Mouse (Mus musculus) adrenal gland (tissue): ENCODE measurements at regions not wholly inside any gene's neighbourhood (a gene's known extent, or its start where the extent isn't known, plus 50 kb on each side); places are given as distances from the start of the nearest gene placed in this dataset.

Experiments used
- intact Hi-C: fragments of 180-260 bp; cut with DNase I; formaldehyde crosslinking; loops from one replicate; pipeline ENCODE4 v1.15.1; 2025

DNA sequence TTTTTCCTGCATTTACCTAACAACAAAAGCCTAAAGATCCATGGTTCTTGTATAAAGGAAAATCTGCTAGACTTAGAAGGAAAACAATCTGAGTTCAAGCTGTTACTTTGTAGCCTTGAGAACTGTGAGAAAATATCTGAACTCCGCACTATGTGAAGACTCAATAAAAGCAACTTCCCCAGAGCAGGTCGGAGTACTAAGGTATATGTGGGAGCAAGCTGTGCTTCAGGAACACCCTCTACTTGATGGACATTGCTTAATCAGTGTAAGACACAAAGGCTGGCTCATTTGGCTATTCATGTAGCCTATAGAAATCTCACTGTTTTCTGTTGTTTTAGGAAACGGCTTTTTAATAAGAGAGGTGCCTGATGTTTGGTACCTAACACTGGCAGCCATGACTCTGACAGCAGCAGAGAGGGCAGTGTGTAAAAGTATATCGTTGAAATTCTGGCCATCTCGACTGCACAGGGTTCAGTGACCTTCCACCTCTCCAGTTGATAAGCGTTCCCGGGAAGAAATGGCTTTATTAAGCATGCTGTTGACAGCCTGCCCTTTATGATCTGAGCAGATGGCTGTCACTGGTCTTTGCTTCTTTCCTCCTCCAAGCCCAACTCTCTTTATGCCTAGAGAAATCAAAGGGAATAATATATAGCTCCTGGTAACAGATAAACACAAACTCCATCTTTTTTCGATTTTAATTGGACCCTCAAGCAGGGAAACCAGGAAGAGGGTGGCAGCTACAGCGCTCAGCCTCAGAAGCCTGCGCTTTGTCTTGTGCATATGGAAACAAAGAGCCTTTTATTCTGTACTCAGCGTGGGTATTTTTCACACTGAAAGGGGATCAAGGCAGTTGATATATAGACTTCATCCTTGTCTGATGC, 443.7 kb upstream of the Sel1l start:
- intact Hi-C loops, result no loop called here

DNA sequence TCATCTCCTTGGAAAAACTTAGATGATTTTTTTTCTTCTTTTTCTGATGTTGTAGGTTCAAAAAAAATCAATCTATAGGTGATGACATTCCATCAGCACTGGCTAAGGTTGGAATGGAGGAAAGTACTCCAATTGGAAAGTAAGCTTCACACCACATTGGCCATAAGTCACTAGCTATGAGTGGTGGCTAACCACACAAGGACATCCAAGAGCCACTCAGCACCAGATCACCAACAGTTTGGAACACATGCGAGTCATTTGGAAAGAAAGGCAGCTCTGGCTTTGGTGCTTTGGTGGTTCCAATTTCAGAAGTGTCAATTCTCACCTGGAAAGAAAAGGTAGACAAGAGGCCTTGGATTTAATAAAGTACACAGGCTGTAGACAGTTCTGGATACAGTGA, 442.5 kb upstream of the Sel1l start:
- intact Hi-C loops, result no loop called here

- intact Hi-C loops, result no loop called here
Observed at GRCm38 (mm10) chr12:92285511-92285910, 436.6 kb upstream of the Sel1l start.

DNA sequence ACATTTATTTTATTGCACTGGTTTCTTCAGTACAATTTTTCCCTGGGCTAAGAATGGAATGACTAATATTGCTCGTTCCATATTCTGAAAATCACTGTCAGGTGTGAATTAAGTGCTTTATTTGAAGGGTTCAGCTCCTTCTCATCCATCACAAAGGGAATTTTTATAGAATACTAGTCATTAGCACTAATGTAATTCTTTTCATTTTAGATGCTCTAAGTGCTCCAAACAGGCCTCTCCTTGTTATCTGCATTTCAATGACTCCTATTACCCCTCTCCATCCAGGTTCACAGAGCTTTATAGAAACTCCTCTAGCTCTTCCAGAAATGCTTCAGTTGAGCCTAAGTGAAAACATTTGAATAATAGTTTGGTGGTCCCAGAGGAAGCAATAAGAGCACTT, 431.5 kb upstream of the Sel1l start:
- intact Hi-C loops, result no loop called here

DNA sequence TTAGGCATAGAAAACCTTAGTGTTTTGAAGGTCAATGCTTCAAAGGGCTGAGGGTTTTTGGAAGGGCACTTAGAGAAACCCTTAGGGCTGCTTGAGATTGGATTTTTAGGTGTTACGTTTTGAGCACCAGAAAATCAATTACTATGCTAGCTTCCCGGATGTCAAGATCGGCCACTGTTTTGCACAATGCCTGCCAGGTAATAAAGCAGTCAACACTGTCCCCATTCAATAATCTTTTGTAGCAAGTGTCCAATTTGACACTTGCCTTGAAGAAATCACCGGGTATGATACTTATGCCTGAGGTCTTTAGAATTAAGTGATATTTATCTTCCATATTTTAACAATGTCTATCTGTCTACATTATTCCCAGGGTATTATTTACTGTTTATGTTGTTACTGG, 403.0 kb upstream of the Sel1l start:
- intact Hi-C loops, result no loop called here

DNA sequence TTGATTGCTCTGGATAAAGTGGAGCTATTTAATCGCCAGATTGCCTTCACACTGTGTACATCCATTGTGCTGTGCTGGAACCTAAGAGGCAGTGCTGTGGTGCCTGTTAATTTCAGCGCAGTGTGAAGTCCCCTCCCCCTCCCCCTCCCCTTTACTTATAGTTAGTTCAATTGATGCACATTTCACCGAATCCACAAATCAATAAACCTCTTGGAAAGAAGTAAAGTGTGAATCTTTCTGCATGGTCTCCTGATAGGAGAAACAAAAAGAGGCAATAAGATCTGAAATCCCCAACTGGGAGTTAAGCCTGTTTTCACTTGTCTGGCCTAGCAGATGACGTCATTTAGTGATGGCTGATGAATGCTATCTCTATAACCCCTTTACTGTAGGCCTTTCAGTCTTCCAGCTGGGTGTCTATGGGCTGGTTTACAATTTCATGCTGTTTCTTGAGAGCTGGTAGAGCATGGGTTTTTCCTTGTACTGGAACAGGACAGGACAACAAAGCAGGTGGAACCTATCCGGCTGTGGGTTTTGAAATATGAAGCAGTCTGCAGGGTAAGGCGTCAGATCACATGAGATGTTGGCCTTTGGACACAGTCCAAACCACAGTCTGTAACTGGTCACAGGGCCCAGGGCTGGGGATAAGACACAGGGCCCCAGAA, 398.0 kb upstream of the Sel1l start:
- intact Hi-C loops, result no loop called here

DNA sequence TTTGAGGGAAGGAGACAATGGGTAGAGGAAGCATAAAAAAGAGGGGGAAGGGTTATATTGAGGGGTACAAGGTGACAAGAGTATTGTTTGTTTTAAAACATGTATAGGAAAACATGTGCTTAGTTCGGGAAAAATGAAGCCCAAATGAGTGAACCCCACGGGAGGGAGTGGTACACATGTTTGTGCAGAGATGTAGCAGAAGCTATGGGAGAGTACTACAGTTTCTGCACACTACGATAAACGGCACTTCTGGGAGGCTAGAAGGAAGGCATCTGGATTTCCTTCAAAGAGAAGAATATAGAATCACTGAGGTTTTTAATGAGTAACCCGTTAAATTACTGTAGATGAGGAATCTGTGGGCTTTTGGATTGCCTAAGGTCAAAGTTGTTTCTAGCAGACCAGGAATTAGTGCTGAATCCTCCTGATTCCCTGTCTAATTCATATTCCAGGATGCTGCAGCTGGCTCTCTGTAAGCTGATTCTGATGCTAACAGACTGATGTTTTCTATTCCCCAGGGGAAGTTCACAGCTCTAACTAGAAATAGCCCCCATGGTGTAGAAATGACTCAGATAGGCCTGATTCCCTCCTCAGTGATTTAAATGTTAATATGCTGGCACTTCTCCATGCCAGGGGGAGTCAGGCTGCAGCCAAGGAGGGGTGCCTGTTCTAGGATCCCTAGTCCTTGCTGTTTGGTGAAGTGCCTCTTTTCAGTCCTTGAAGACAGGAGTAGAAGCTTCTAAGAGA, 391.2 kb upstream of the Sel1l start:
- intact Hi-C loops, result no loop called here

DNA sequence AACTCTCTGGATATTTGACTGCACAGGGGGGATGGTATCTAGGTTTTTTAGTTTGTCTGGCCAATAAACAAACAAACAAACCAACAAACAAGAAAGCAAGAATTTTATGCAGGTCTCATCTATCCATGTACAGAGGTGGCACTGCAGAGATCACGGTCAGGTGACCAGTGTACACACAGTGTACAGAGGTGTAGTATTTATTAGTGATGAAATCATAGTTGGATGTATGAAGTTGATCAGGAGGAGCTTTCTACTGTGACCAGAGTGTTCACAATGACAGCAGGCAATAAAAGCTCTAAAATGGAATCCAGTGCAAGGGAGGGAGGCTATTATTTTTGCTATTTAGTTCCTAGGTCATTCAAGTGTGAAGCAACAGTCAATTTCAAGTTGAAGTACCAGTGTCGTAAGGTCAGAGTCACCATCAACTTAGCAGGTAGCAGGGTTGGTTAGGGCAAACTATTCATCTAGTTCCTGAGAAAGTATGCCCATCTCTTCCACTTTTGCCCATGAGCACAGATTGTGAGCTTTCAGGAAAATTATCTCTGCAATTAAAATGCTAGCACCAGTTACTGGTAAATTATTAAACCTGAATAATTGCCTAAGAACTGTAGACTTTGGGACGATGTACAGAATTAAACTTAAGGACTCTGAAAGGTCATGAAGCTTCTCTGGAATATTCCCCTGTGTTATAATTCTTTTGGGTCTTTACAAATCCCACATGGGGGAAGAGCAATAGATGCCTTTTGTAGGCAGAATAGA, 384.9 kb upstream of the Sel1l start:
- intact Hi-C loops, result no loop called here

DNA sequence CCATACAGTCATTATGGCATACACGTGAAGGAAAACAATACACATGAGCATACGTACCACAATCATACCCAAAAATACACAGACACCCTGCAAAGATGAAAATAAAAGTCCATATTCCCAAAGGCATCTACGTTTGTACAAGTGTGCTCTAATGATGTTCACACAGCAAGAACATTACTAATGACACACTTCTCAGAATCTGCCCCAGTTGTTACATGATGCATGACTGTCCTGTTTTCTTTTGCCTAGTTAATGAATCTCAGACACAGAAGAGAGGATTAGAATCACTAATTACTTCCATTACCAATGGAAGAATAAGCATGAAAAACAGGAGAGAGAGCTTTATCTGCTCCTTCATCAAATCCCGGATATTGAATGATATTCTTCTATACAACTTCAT, 379.6 kb upstream of the Sel1l start:
- intact Hi-C loops, result no loop called here

DNA sequence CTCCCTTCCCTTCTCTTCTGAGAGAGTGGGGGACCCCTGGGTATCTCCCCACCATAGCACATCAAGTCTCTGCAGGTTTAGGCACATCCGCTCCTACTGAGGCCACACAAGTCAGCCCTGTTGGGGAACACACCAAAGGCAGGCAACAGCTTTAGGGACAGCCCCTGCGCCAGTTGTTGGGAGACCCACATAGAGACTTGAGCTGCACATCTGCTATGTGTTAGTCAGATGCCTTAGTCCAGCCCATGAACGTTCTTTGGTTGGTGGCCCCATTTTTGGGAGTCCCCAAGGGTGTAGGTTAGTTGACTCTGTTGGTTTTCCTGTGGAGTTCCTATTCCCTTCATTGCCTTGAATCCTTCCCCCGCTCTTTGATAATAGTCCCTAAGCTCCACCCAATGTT, 354.4 kb upstream of the Sel1l start:
- intact Hi-C loops, result no loop called here

DNA sequence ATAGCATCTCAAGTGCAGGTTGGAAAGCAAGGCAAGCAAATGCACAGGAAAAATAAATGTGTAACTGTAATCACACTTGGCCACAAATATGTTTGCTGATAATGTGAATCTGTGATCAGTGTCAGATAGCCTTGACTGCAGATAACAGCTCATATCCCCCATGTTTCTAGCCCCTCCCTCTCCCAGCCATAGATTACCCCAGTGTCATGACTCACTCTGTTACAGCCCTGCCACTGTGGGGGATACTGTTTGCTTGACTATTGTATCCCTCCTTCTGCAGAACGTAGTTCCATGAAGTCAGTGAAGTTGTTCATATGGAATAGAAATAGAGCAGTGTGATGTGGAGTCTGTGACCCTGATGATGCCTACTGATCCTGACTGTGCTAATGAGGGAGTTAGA, 351.6 kb upstream of the Sel1l start:
- intact Hi-C loops, result no loop called here

GRCm38 (mm10) chr12:92198738-92199477, 350.0 kb upstream of the Sel1l start:
- intact Hi-C loops, result no loop called here

DNA sequence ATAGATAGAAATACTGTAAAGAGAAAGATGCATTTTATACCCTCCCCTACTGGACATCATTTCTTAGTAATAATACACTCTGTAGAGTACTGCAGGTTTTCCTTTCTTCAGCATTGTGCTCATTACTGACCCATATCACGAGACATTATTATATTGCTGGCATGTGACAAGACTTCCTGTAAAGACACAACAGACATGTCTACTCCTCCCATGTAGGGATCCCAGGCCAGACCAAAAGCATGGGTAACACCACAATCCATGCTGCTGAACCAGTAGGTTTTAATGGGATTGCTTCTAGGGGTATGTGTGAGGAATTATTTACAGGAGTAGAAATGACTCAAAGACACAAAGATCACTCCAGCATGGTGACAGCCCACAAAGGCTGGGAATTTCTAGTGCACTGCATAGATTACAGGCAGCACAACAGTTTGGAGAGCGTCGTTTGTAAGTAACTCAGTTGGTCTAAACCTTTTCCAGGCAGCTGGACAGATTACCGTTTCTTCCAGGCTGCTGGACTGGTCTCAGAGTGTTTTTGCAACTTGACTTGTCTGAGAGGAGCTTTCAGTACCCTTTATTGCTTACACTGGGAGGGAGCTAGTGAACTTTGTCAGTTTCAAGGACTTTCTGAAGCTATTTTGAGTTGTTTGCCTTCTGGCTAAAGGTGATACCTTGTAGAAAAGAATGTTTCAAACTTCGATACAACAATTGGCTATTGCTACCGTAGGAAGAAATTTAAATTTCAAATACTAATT, 345.2 kb upstream of the Sel1l start:
- intact Hi-C loops, result no loop called here

DNA sequence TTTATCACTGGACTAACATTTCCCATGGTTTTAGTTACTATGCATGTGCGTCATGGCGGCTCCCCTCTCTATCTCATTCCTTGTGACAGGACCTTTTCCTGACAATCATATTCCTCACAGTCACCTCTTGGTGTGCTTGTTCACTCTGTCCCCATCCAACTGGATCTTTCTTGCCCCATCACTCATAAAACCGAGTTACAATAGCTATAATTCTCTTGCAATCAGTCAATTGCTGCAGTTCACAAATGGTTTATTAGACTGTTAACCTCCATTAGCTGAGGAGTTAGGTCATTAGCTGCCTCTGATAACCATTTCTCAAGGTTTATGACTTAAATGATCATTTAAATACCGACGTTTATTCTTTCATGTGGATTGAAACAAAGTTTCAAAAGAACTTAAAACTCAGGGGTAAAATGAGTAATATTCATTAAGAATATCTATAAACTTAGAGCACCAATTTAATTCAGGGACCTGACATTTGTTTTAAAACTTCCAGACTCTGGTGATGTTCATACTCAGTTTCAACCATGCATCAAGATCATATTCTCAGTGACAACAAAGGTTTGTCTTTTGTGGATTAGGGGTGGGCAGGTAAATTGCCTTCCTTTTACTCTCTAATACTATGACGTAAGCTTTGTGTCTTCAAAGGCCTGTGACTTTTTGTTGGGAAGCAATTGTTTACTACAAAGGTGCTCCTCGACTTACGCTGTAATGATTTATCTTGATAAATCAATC, 344.4 kb upstream of the Sel1l start:
- intact Hi-C loops, result no loop called here

DNA sequence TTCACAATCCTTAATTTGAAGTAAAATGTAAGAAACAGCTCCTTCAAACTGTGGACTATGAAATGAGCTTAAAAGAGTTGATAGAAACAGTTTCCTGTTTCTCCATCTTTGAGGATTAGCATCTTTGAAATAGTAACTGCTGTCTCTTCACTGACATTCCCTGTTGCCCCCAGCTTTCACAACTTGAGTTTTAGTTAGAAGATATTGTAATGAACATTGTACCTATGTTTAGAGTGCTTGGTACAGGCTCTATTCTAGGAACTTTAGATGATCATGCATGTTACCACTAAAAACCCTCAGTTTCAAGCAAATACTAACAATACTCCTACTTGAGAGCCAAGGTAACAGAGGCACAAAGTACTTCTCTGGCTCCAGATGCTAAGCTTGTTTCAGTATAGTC, 340.1 kb upstream of the Sel1l start:
- intact Hi-C loops, result no loop called here

DNA sequence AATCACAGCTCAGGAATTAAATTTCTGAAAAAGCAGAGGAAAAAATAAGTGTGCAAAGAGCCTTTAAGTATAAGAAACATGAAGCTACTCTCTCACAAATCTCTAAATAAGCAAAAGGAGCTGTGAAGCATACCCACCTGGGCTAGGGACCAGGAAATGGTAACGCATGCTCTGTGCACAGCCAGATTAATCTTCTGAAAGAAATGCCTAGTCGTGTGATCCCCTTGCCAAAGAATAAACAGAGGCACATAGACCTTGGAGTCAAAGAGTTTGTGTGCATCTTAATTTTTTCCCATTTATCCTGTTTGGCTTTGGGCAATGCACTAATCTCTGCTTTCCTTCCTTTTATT, 338.2 kb upstream of the Sel1l start:
- intact Hi-C loops, result no loop called here

DNA sequence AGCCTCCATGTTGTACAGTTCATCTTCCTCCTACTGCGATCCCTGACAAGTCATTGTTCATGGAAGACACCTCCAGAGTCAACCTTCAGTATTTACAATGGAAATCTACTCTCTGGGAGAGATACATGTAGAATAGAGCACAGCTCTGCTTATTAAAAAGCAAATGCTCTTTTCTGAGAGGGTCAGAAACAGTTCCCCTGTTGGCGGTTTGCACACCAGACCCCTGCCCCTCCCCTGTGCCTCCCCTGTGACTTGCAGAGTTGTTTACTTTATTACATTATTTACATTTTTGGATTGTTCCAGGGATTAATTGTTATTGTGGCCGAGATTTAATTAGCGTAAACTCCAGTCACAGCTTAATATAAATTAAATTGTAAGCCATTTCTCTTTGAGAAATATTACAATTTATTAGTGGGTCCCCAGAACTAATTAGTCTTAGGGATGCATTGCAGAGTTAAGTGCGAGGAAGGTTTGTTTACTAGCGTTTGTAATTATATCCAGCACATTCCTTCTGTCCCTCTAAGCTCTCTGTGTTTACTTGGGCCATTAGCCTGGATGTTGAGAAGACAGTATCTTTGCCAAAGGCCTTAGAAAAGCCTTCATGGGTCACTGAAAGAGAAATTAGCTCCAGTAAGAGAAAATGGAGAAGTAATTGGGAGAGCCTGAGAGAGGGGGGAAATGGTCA, 337.6 kb upstream of the Sel1l start:
- intact Hi-C loops, result no loop called here

- intact Hi-C loops, result no loop called here
Observed at GRCm38 (mm10) chr12:92179292-92179691, 330.3 kb upstream of the Sel1l start.

GRCm38 (mm10) chr12:92156726-92157125, 307.8 kb upstream of the Sel1l start:
- intact Hi-C loops, result no loop called here
